In genomic region chr2:164192279-164192678, GRCm38 (mm10) we compare ENCODE assay signal across 38 mouse cellular contexts. TPM values are rescaled to one million over a fixed set of nuclear protein-coding genes. Genes with fewer than 3 reads are reported as not detected.
"Had no signal": no experiment of that assay in that cellular context is flagged by ENCODE, and none has a peak within 500 bp of the region (broad histone marks: within the 10 kb centered on the region; RNA-seq: fewer than 3 reads in every experiment).

No protein-coding gene starts in this region.

- H3K4me2 ChIP-seq: embryonic facial prominence, embryonic 12.5 days; embryonic facial prominence, embryonic 13.5 days; embryonic facial prominence, embryonic 15.5 days; forebrain, embryonic 12.5 days; forebrain, embryonic 13.5 days; forebrain, embryonic 15.5 days had no signal

- H3K4me1 ChIP-seq: embryonic facial prominence, embryonic 10.5 days; embryonic facial prominence, embryonic 12.5 days; embryonic facial prominence, embryonic 13.5 days; embryonic facial prominence, embryonic 15.5 days; forebrain, embryonic 10.5 days; forebrain, embryonic 12.5 days; forebrain, embryonic 13.5 days; forebrain, embryonic 15.5 days had no signal

- H3K9me3 ChIP-seq: embryonic facial prominence, embryonic 10.5 days; embryonic facial prominence, embryonic 12.5 days; embryonic facial prominence, embryonic 13.5 days; embryonic facial prominence, embryonic 15.5 days; forebrain, embryonic 10.5 days; forebrain, embryonic 12.5 days; forebrain, embryonic 13.5 days; forebrain, embryonic 15.5 days had no signal

- H3K4me3 ChIP-seq: embryonic facial prominence, embryonic 10.5 days; embryonic facial prominence, embryonic 12.5 days; embryonic facial prominence, embryonic 13.5 days; embryonic facial prominence, embryonic 15.5 days; erythroblast, embryonic 14.5 days; forebrain, embryonic 10.5 days; forebrain, embryonic 12.5 days; forebrain, embryonic 13.5 days; forebrain, embryonic 15.5 days; gastrocnemius, adult 2 months; heart, adult 2 months had no signal

- H3K27ac ChIP-seq: embryonic facial prominence, embryonic 10.5 days; embryonic facial prominence, embryonic 12.5 days; embryonic facial prominence, embryonic 13.5 days; embryonic facial prominence, embryonic 15.5 days; forebrain, embryonic 10.5 days; forebrain, embryonic 12.5 days; forebrain, embryonic 13.5 days; forebrain, embryonic 15.5 days; gastrocnemius, adult 2 months; heart, adult 2 months had no signal

- H3K36me3 ChIP-seq: embryonic facial prominence, embryonic 10.5 days; embryonic facial prominence, embryonic 12.5 days; embryonic facial prominence, embryonic 13.5 days; embryonic facial prominence, embryonic 15.5 days; forebrain, embryonic 10.5 days; forebrain, embryonic 12.5 days; forebrain, embryonic 15.5 days had no signal

- H3K9ac ChIP-seq: embryonic facial prominence, embryonic 12.5 days; embryonic facial prominence, embryonic 13.5 days; embryonic facial prominence, embryonic 15.5 days; forebrain, embryonic 12.5 days; forebrain, embryonic 13.5 days; forebrain, embryonic 15.5 days; forebrain, postnatal 0 days had no signal

- DNase-seq: cerebellum, adult 18-20 months; cerebellum, adult 2 months; cerebellum, adult 8-10 months; cerebellum, adult 9-11 months; cerebellum, postnatal 10 days; cerebellum, postnatal 14 days; cerebellum, postnatal 25 days; cerebellum, postnatal 36 days; embryo, embryonic 11 days; forebrain, postnatal 0 days; gastrocnemius, adult 2 months; gastrocnemius, postnatal 10 days; gastrocnemius, postnatal 14 days; gastrocnemius, postnatal 25 days; gastrocnemius, postnatal 36 days; heart, adult 18-20 months; heart, adult 2 months had no signal

- H3K27me3 ChIP-seq: embryonic facial prominence, embryonic 12.5 days; embryonic facial prominence, embryonic 13.5 days; embryonic facial prominence, embryonic 15.5 days; forebrain, embryonic 12.5 days; forebrain, embryonic 13.5 days; forebrain, embryonic 15.5 days had no signal

- ATAC-seq: forebrain, embryonic 13.5 days; forebrain, embryonic 14.5 days; forebrain, embryonic 15.5 days; forebrain, embryonic 16.5 days; forebrain, postnatal 0 days had no signal

RNA-seq across cellular contexts. Expression of gene Wfdc12, which starts 1.9 kb away (rescaled TPM):
- total RNA-seq: common myeloid progenitor, adult 5-6 weeks; forebrain, postnatal 0 days; gastrocnemius, adult 18-20 months; gastrocnemius, adult 2 months; gastrocnemius, adult 8-10 months; gastrocnemius, postnatal 10 days; gastrocnemius, postnatal 14 days; gastrocnemius, postnatal 25 days; gastrocnemius, postnatal 36 days; gastrocnemius, postnatal 4 days; heart, adult 18-20 months; heart, adult 2 months had no signal
- polyA plus RNA-seq: embryonic facial prominence, embryonic 10.5 days; embryonic facial prominence, embryonic 11.5 days; embryonic facial prominence, embryonic 13.5 days; embryonic facial prominence, embryonic 14.5 days; embryonic facial prominence, embryonic 15.5 days; erythroblast, embryonic 14.5 days; forebrain, embryonic 10.5 days; forebrain, embryonic 11.5 days; forebrain, embryonic 12.5 days; forebrain, embryonic 13.5 days; forebrain, embryonic 14.5 days; forebrain, embryonic 15.5 days; forebrain, embryonic 16.5 days; forebrain, postnatal 0 days; frontal cortex, adult 2 months; heart, adult 2 months had no signal

RNA-seq across cellular contexts. Expression of gene Wfdc15a, which starts 7.7 kb away (rescaled TPM):
- total RNA-seq: common myeloid progenitor, adult 5-6 weeks; forebrain, postnatal 0 days; gastrocnemius, adult 18-20 months; gastrocnemius, adult 2 months; gastrocnemius, adult 8-10 months; gastrocnemius, postnatal 10 days; gastrocnemius, postnatal 14 days; gastrocnemius, postnatal 25 days; gastrocnemius, postnatal 36 days; gastrocnemius, postnatal 4 days; granulocyte monocyte progenitor cell, adult 5-6 weeks; heart, adult 18-20 months; heart, adult 2 months had no signal
- polyA plus RNA-seq: cerebellum, adult 2 months; embryonic facial prominence, embryonic 10.5 days; embryonic facial prominence, embryonic 11.5 days; embryonic facial prominence, embryonic 12.5 days; embryonic facial prominence, embryonic 13.5 days; embryonic facial prominence, embryonic 14.5 days; embryonic facial prominence, embryonic 15.5 days; erythroblast, embryonic 14.5 days; forebrain, embryonic 10.5 days; forebrain, embryonic 11.5 days; forebrain, embryonic 12.5 days; forebrain, embryonic 13.5 days; forebrain, embryonic 14.5 days; forebrain, embryonic 15.5 days; forebrain, embryonic 16.5 days; forebrain, postnatal 0 days; frontal cortex, adult 2 months; heart, adult 2 months had no signal

RNA-seq across cellular contexts. Expression of gene Wfdc5, which starts 9.7 kb away (rescaled TPM):
- total RNA-seq: common myeloid progenitor, adult 5-6 weeks; forebrain, postnatal 0 days; gastrocnemius, adult 2 months; gastrocnemius, postnatal 25 days; gastrocnemius, postnatal 4 days; granulocyte monocyte progenitor cell, adult 5-6 weeks; heart, adult 18-20 months; heart, adult 2 months had no signal
- polyA plus RNA-seq: cerebellum, adult 2 months; cortical plate, adult 2 months; embryonic facial prominence, embryonic 10.5 days; embryonic facial prominence, embryonic 11.5 days; embryonic facial prominence, embryonic 12.5 days; embryonic facial prominence, embryonic 13.5 days; erythroblast, embryonic 14.5 days; forebrain, embryonic 10.5 days; forebrain, embryonic 11.5 days; forebrain, embryonic 12.5 days; forebrain, embryonic 13.5 days; forebrain, embryonic 14.5 days; forebrain, embryonic 15.5 days; forebrain, embryonic 16.5 days; forebrain, postnatal 0 days; frontal cortex, adult 2 months; heart, adult 2 months had no signal

RNA-seq across cellular contexts. Expression of gene Kcns1, which starts 21.4 kb away (rescaled TPM):
- total RNA-seq: heart, adult 2 months had no signal
- polyA plus RNA-seq: embryonic facial prominence, embryonic 10.5 days; erythroblast, embryonic 14.5 days; forebrain, embryonic 10.5 days; forebrain, embryonic 11.5 days; forebrain, embryonic 13.5 days had no signal

RNA-seq across cellular contexts. Expression of gene Wfdc15b, which starts 29.2 kb away (rescaled TPM):
- total RNA-seq: common myeloid progenitor, adult 5-6 weeks; forebrain, postnatal 0 days; gastrocnemius, adult 18-20 months; gastrocnemius, adult 2 months; gastrocnemius, adult 8-10 months; gastrocnemius, postnatal 10 days; gastrocnemius, postnatal 14 days; gastrocnemius, postnatal 25 days; gastrocnemius, postnatal 36 days; gastrocnemius, postnatal 4 days; granulocyte monocyte progenitor cell, adult 5-6 weeks; heart, adult 18-20 months; heart, adult 2 months had no signal
- polyA plus RNA-seq: cerebellum, adult 2 months; cortical plate, adult 2 months; embryonic facial prominence, embryonic 10.5 days; embryonic facial prominence, embryonic 11.5 days; embryonic facial prominence, embryonic 12.5 days; embryonic facial prominence, embryonic 13.5 days; embryonic facial prominence, embryonic 15.5 days; erythroblast, embryonic 14.5 days; forebrain, embryonic 10.5 days; forebrain, embryonic 11.5 days; forebrain, embryonic 12.5 days; forebrain, embryonic 13.5 days; forebrain, embryonic 14.5 days; forebrain, embryonic 15.5 days; forebrain, embryonic 16.5 days; forebrain, postnatal 0 days; frontal cortex, adult 2 months; heart, adult 2 months had no signal
